Mouse (Mus musculus) kidney, embryonic 14.5 days (tissue): ENCODE data around the gene Klc4. TPM values are rescaled to one million over a fixed set of nuclear protein-coding genes. Genes with fewer than 3 reads are reported as not detected.

Experiments used
- ATAC-seq: fragments of 200-750 bp; cut with Nextera tagmentation; 2 replicates; pipeline ENCODE4 v1.8.0; 2017; ENCODE audit warnings: moderate number of reproducible peaks, mild to moderate bottlenecking, moderate TSS enrichment, moderate library complexity; ENCODE audit not compliant: low FRiP score, low TSS enrichment
- H3K27ac ChIP-seq: fragments of 300-500 bp; sonication (generic); 2 replicates; pipeline ENCODE4 v1.5.1; 2014; ENCODE audit warnings: low read depth, mild to moderate bottlenecking, low read length, moderate library complexity, mixed read lengths
- H3K27me3 ChIP-seq: fragments of 300-500 bp; sonication (generic); 2 replicates; pipeline ENCODE4 v1.6.1; 2014; ENCODE audit warnings: mild to moderate bottlenecking, low read length; ENCODE audit not compliant: control insufficient read depth, insufficient read depth
- H3K36me3 ChIP-seq: fragments of 300-500 bp; sonication (generic); 2 replicates; pipeline ENCODE4 v1.6.1; 2014; ENCODE audit warnings: low read length, mixed read lengths; ENCODE audit not compliant: control insufficient read depth, insufficient read depth
- H3K4me1 ChIP-seq: fragments of 300-500 bp; sonication (generic); 2 replicates; pipeline ENCODE4 v1.6.1; 2014; ENCODE audit warnings: low read length, mixed read lengths; ENCODE audit not compliant: control insufficient read depth, insufficient read depth
- H3K4me2 ChIP-seq: fragments of 300-500 bp; sonication (generic); replicated peaks from 2 replicates; pipeline ENCODE4 v1.6.1; 2014; ENCODE audit warnings: low read depth, mild to moderate bottlenecking, low read length
- H3K4me3 ChIP-seq: fragments of 300-500 bp; sonication (generic); 2 replicates; pipeline ENCODE4 v1.5.1; 2014; ENCODE audit warnings: mild to moderate bottlenecking, low read length
- H3K9ac ChIP-seq: fragments of 300-500 bp; sonication (generic); 2 replicates; pipeline ENCODE4 v1.6.1; 2014; ENCODE audit warnings: low read depth, mild to moderate bottlenecking, low read length, moderate library complexity
- H3K9me3 ChIP-seq: fragments of 300-500 bp; sonication (generic); 2 replicates; pipeline ENCODE4 v1.6.1; 2016; ENCODE audit warnings: low read length; ENCODE audit not compliant: control insufficient read depth
- WGBS: fragments of 180-500 bp; shearing (Covaris S2); extraction: QIAGEN DNeasy Blood & Tissue Kit; methylation state at CpG from one replicate; pipeline ENCODE4 v1.1.7; 2014; 5-methylcytosine and 5-hydroxymethylcytosine counted together
- polyA plus RNA-seq: library from polyadenylated mRNA; unstranded; fragments of >200 nt; fragmentation: Nextera tagmentation; extraction: Ambion mirVana; gene quantifications from 2 replicates; pipeline ENCODE4 v1.2.1, GENCODE M21; 2014

The Klc4 gene
- polyA plus RNA-seq, 1 experiment from 2014 or later = 31.5 TPM

- H3K4me2 ChIP-seq = peak overlapping the region; percentile 38
- WGBS = 5% methylated on average over 27 of the region's 27 CpGs
- no peaks in the 10 kb centered on the region for H3K27me3 ChIP-seq
- peak overlapping the region; percentile 96 for H3K27ac ChIP-seq
- H3K4me1 ChIP-seq = peaks cover 100% of the 10 kb centered on the region
- H3K36me3 ChIP-seq = no peaks in the 10 kb centered on the region
- H3K9ac ChIP-seq = peak overlapping the region; percentile 54
- H3K4me3 ChIP-seq = peak overlapping the region; percentile 16; the same call in 1 of the 2 replicates
- peak; percentile 30; the same call in 1 of the 2 replicates for ATAC-seq
- H3K9me3 ChIP-seq = no peaks in the 10 kb centered on the region
These were observed 26.8 kb downstream of the Klc4 start for GRCm38 (mm10) chr17:46618769-46619682.

GRCm38 (mm10) chr17:46618394-46618768 is 27.4 kb downstream of the Klc4 start:
- no peaks in the 10 kb centered on the region for H3K27me3 ChIP-seq
- H3K4me1 ChIP-seq = peaks cover 100% of the 10 kb centered on the region
- peak overlapping the region; percentile 16; the same call in 1 of the 2 replicates for H3K4me3 ChIP-seq
- peak overlapping the region; percentile 96 for H3K27ac ChIP-seq
- peak overlapping the region; percentile 54; the same call in 1 of the 2 replicates for H3K9ac ChIP-seq
- no peaks in the 10 kb centered on the region for H3K9me3 ChIP-seq
- no peaks in the 10 kb centered on the region for H3K36me3 ChIP-seq
- WGBS = 2% methylated on average over 6 of the region's 6 CpGs
- peak; percentile 71 for ATAC-seq
- H3K4me2 ChIP-seq = peak overlapping the region; percentile 38

GRCm38 (mm10) chr17:46617799-46618198 is 28.0 kb downstream of the Klc4 start:
- H3K4me3 ChIP-seq = peak overlapping the region; percentile 16; the same call in 1 of the 2 replicates

GRCm38 (mm10) chr17:46613229-46613628 is 32.6 kb downstream of the Klc4 start:
- no peaks in the 10 kb centered on the region for H3K27me3 ChIP-seq
- H3K9ac ChIP-seq = no peak overlapping the region
- peaks cover 85% of the 10 kb centered on the region for H3K4me1 ChIP-seq
- H3K9me3 ChIP-seq = no peaks in the 10 kb centered on the region
- 17% methylated on average over 3 of the region's 3 CpGs for WGBS
- H3K36me3 ChIP-seq = 0 out of 2 replicates have a peak, but pooled peaks cover 2% of the 10 kb centered on the region
- H3K27ac ChIP-seq = peak overlapping the region; percentile 88
- ATAC-seq = 0 out of 2 replicates have a peak, but pooled peaks have one; percentile 20
- no peak overlapping the region for H3K4me3 ChIP-seq
- no peak overlapping the region; the same call in 1 of the 2 replicates for H3K4me2 ChIP-seq

More at GRCm38 (mm10) chr17:46617799-46618198, 28.0 kb downstream of the Klc4 start:
- no peak for ATAC-seq
- H3K27ac ChIP-seq = peak overlapping the region; percentile 96
- H3K9ac ChIP-seq = peak overlapping the region; percentile 32; the same call in 1 of the 2 replicates
- H3K9me3 ChIP-seq = no peaks in the 10 kb centered on the region
- no peaks in the 10 kb centered on the region for H3K27me3 ChIP-seq
- peak overlapping the region; percentile 38 for H3K4me2 ChIP-seq
- 12% methylated on average over 12 of the region's 12 CpGs for WGBS
- peaks cover 100% of the 10 kb centered on the region for H3K4me1 ChIP-seq
- H3K36me3 ChIP-seq = no peaks in the 10 kb centered on the region

GRCm38 (mm10) chr17:46612820-46613219 is 33.0 kb downstream of the Klc4 start:
- Histone ChIP-seq H3K4me1 (peaks cover 85% of the 10 kb centered on the region), H3K9me3 (no peaks in the 10 kb centered on the region), H3K27ac (peak overlapping the region; percentile 88), H3K27me3 (no peaks in the 10 kb centered on the region), H3K9ac (peak overlapping the region; percentile 23; the same call in 1 of the 2 replicates), H3K36me3 (0 out of 2 replicates have a peak, but pooled peaks cover 2% of the 10 kb centered on the region), H3K4me2 (peak overlapping the region; percentile 31), H3K4me3 (no peak overlapping the region)
- peak; percentile 37 for ATAC-seq
- 6% methylated on average over 4 of the region's 4 CpGs for WGBS

GRCm38 (mm10) chr17:46612189-46612588 is 33.6 kb downstream of the Klc4 start:
- 20% methylated on average over 2 of the region's 2 CpGs for WGBS
- no peak overlapping the region for H3K4me3 ChIP-seq
- peak overlapping the region; percentile 88 for H3K27ac ChIP-seq
- H3K4me1 ChIP-seq = peaks cover 83% of the 10 kb centered on the region
- no peaks in the 10 kb centered on the region for H3K9me3 ChIP-seq
- 0 out of 2 replicates have a peak, but pooled peaks cover 2% of the 10 kb centered on the region for H3K36me3 ChIP-seq
- H3K27me3 ChIP-seq = no peaks in the 10 kb centered on the region
- peak overlapping the region; percentile 31 for H3K4me2 ChIP-seq
- H3K9ac ChIP-seq = 0 out of 2 replicates have a peak overlapping the region, but pooled peaks have one; percentile 23
- ATAC-seq = no peak

GRCm38 (mm10) chr17:46611316-46611715 is 34.5 kb downstream of the Klc4 start:
- no peak overlapping the region for H3K9ac ChIP-seq
- no peak overlapping the region; the same call in 1 of the 2 replicates for H3K27ac ChIP-seq
- H3K36me3 ChIP-seq = 0 out of 2 replicates have a peak, but pooled peaks cover 2% of the 10 kb centered on the region
- no peak overlapping the region for H3K4me2 ChIP-seq
- WGBS = 91% methylated on average over 6 of the region's 6 CpGs
- H3K4me3 ChIP-seq = no peak overlapping the region
- H3K27me3 ChIP-seq = no peaks in the 10 kb centered on the region
- no peaks in the 10 kb centered on the region for H3K9me3 ChIP-seq
- no peak for ATAC-seq
- peaks cover 74% of the 10 kb centered on the region for H3K4me1 ChIP-seq

GRCm38 (mm10) chr17:46609721-46610514 is 35.9 kb downstream of the Klc4 start:
- Histone ChIP-seq H3K4me3 (no peak overlapping the region), H3K9me3 (no peaks in the 10 kb centered on the region), H3K4me2 (peak overlapping the region; percentile 17), H3K27ac (peak overlapping the region; percentile 62; the same call in 1 of the 2 replicates), H3K27me3 (no peaks in the 10 kb centered on the region), H3K9ac (peak overlapping the region; percentile 25; the same call in 1 of the 2 replicates), H3K36me3 (0 out of 2 replicates have a peak, but pooled peaks cover 2% of the 10 kb centered on the region), H3K4me1 (peaks cover 73% of the 10 kb centered on the region)
- ATAC-seq = peak; percentile 50; the same call in 1 of the 2 replicates
- WGBS = 45% methylated on average over 15 of the region's 15 CpGs
